Mouse (Mus musculus): ENCODE data around the gene Itih1. TPM values are rescaled to one million over a fixed set of nuclear protein-coding genes. Genes with fewer than 3 reads are reported as not detected.

Itih1 gene
- not detected in 3 replicates for total RNA-seq (2017)

GRCm38 (mm10) chr14:30943038-30943437 lies at the start of gene Itih1:
Itih1 (minus strand) TSS chr14:30943289.
- ATAC-seq (replicated peaks; ENCODE audit: insufficient number of reproducible peaks, low FRiP score, low TSS enrichment, poor library complexity, severe bottlenecking) = no peak

- ATAC-seq (replicated peaks; ENCODE audit: insufficient number of reproducible peaks, low FRiP score, low TSS enrichment, poor library complexity, severe bottlenecking) = no peak
Measured at GRCm38 (mm10) chr14:30976222-30976621, 33.1 kb upstream of the Itih1 start.

GRCm38 (mm10) chr14:30974204-30974603 lies 31.1 kb upstream of the Itih1 start:
- no peak for ATAC-seq (replicated peaks; ENCODE audit: insufficient number of reproducible peaks, low FRiP score, low TSS enrichment, poor library complexity, severe bottlenecking)

GRCm38 (mm10) chr14:30960366-30960765 lies 17.3 kb upstream of the Itih1 start:
- ATAC-seq (replicated peaks; ENCODE audit: insufficient number of reproducible peaks, low FRiP score, low TSS enrichment, poor library complexity, severe bottlenecking) = no peak

- no peak for ATAC-seq (replicated peaks; ENCODE audit: insufficient number of reproducible peaks, low FRiP score, low TSS enrichment, poor library complexity, severe bottlenecking)
Measured at GRCm38 (mm10) chr14:30959031-30959430, 15.9 kb upstream of the Itih1 start.

GRCm38 (mm10) chr14:30958517-30958916 lies 15.4 kb upstream of the Itih1 start:
- no peak for ATAC-seq (replicated peaks; ENCODE audit: insufficient number of reproducible peaks, low FRiP score, low TSS enrichment, poor library complexity, severe bottlenecking)

GRCm38 (mm10) chr14:30951154-30951825 lies 8.2 kb upstream of the Itih1 start, which contains the start of gene Nek4:
Nek4 (plus strand) TSS chr14:30951377.
- peak; percentile 99 for ATAC-seq (replicated peaks; ENCODE audit: insufficient number of reproducible peaks, low FRiP score, low TSS enrichment, poor library complexity, severe bottlenecking)

GRCm38 (mm10) chr14:30949986-30950385 lies 6.9 kb upstream of the Itih1 start:
- ATAC-seq (replicated peaks; ENCODE audit: insufficient number of reproducible peaks, low FRiP score, low TSS enrichment, poor library complexity, severe bottlenecking) = no peak

GRCm38 (mm10) chr14:30944745-30945144 lies 1.7 kb upstream of the Itih1 start:
- ATAC-seq (replicated peaks; ENCODE audit: insufficient number of reproducible peaks, low FRiP score, low TSS enrichment, poor library complexity, severe bottlenecking) = no peak

- ATAC-seq (replicated peaks; ENCODE audit: insufficient number of reproducible peaks, low FRiP score, low TSS enrichment, poor library complexity, severe bottlenecking) = peak; percentile 64
Measured at GRCm38 (mm10) chr14:30943860-30944674, 978 bp upstream of the Itih1 start.

GRCm38 (mm10) chr14:30942254-30942653 lies 835 bp downstream of the Itih1 start:
- ATAC-seq (replicated peaks; ENCODE audit: insufficient number of reproducible peaks, low FRiP score, low TSS enrichment, poor library complexity, severe bottlenecking) = no peak

GRCm38 (mm10) chr14:30933351-30933750 lies 9.7 kb downstream of the Itih1 start:
- no peak for ATAC-seq (replicated peaks; ENCODE audit: insufficient number of reproducible peaks, low FRiP score, low TSS enrichment, poor library complexity, severe bottlenecking)

- no peak for ATAC-seq (replicated peaks; ENCODE audit: insufficient number of reproducible peaks, low FRiP score, low TSS enrichment, poor library complexity, severe bottlenecking)
Measured at GRCm38 (mm10) chr14:30930386-30930785, 12.7 kb downstream of the Itih1 start.

- no peak for ATAC-seq (replicated peaks; ENCODE audit: insufficient number of reproducible peaks, low FRiP score, low TSS enrichment, poor library complexity, severe bottlenecking)
Measured at GRCm38 (mm10) chr14:30925492-30925891, 17.6 kb downstream of the Itih1 start.

GRCm38 (mm10) chr14:30923375-30924105 lies 19.5 kb downstream of the Itih1 start, which contains the start of gene Itih3:
Itih3 (minus strand) TSS chr14:30923760.
- no peak for ATAC-seq (replicated peaks; ENCODE audit: insufficient number of reproducible peaks, low FRiP score, low TSS enrichment, poor library complexity, severe bottlenecking)

- ATAC-seq (replicated peaks; ENCODE audit: insufficient number of reproducible peaks, low FRiP score, low TSS enrichment, poor library complexity, severe bottlenecking) = no peak
Measured at GRCm38 (mm10) chr14:30922053-30922670, 20.9 kb downstream of the Itih1 start.

- ATAC-seq (replicated peaks; ENCODE audit: insufficient number of reproducible peaks, low FRiP score, low TSS enrichment, poor library complexity, severe bottlenecking) = no peak
Measured at GRCm38 (mm10) chr14:30916516-30916915, 26.6 kb downstream of the Itih1 start.

- ATAC-seq (replicated peaks; ENCODE audit: insufficient number of reproducible peaks, low FRiP score, low TSS enrichment, poor library complexity, severe bottlenecking) = no peak
Measured at GRCm38 (mm10) chr14:30913404-30913803, 29.7 kb downstream of the Itih1 start.

GRCm38 (mm10) chr14:30912641-30913040 lies 30.4 kb downstream of the Itih1 start:
- ATAC-seq (replicated peaks; ENCODE audit: insufficient number of reproducible peaks, low FRiP score, low TSS enrichment, poor library complexity, severe bottlenecking) = no peak
